Mouse (Mus musculus): ENCODE data around the gene Vmn1r69. TPM values are rescaled to one million over a fixed set of nuclear protein-coding genes. Genes with fewer than 3 reads are reported as not detected.

The Vmn1r69 gene
- not detected in 2 replicates for polyA plus RNA-seq (2015; fragmentation: Nextera tagmentation; extraction: Ambion mirVana)

DNA sequence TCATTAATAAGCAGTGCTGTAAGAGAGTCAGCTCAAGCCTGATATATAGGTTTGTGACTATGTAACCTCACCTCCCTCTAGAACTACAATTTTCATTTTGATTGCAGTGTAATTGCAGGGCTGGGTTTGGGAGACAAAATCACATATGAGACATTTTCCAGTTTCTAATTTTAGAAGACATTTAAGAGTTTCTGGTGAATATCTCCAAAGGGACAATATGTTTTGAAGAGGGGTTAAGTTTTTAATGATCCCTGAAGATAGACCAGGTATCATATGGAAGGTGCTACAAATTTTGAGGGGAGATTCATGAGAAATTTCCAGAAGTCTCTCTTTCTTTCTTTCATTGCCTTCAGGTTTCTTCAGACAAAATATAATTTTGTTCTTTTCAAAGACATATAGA, at the start of gene Vmn1r69:
Gene Vmn1r69, minus strand, starts transcription at position 101 of the 400 bp plus-strand sequence.
- Histone ChIP-seq H3K27ac (ENCODE audit: low read length) (no peak within 1 kb of the TSS), H3K9me3 (ENCODE audit: control insufficient read depth, low read length) (no peaks in the 10 kb centered on the region; the same call in 1 of the 2 replicates), H3K4me1 (replicated peaks; ENCODE audit: control insufficient read depth, insufficient read depth, low read length) (no peaks in the 10 kb centered on the region), H3K4me3 (ENCODE audit: low read length) (no peak within 1 kb of the TSS), H3K4me2 (ENCODE audit: low read depth, low read length) (no peak within 1 kb of the TSS), H3K36me3 (ENCODE audit: control insufficient read depth, insufficient read depth, low read length) (no peaks in the 10 kb centered on the region), H3K9ac (ENCODE audit: low read length) (no peak within 1 kb of the TSS), H3K27me3 (ENCODE audit: control insufficient read depth, insufficient read depth, low read depth, low read length) (no peaks in the 10 kb centered on the region)
- ATAC-seq (ENCODE audit: low read depth) = no peak

DNA sequence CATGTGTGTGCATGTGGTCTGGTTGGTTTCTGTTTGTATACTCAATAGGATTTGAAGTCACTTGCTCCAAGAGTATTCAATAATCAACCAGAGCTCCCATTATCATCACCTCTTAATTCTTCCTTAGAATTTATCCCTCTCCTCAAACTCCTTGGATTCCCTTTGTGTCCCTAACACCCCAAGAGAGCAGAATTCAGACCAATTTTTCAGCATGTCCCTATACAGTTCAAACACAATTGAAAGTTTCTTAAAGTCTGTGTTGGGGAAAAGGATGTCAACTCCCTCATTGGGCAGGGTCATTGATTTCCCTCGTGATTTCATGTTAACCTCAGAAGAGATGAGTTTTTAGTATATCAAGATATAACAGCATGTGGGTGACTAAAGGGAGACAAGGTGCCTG, 17.8 kb upstream of the Vmn1r69 start, which contains the start of gene Vmn1r70:
Gene Vmn1r70, plus strand, starts transcription at position 301 of the 400 bp plus-strand sequence.
- H3K27ac ChIP-seq (ENCODE audit: low read length) = no peak within 1 kb of the TSS
- no peak within 1 kb of the TSS for H3K4me2 ChIP-seq (ENCODE audit: low read depth, low read length)
- H3K9me3 ChIP-seq (ENCODE audit: control insufficient read depth, low read length) = peaks cover 5% of the 10 kb centered on the region
- WGBS = 55% methylated on average over 1 of the region's 1 CpGs
- no peaks in the 10 kb centered on the region for H3K4me1 ChIP-seq (replicated peaks; ENCODE audit: control insufficient read depth, insufficient read depth, low read length)
- H3K27me3 ChIP-seq (ENCODE audit: control insufficient read depth, insufficient read depth, low read depth, low read length) = no peaks in the 10 kb centered on the region
- ATAC-seq (ENCODE audit: low read depth) = no peak
- no peak within 1 kb of the TSS for H3K9ac ChIP-seq (ENCODE audit: low read length)
- H3K4me3 ChIP-seq (ENCODE audit: low read length) = no peak within 1 kb of the TSS
- no peaks in the 10 kb centered on the region for H3K36me3 ChIP-seq (ENCODE audit: control insufficient read depth, insufficient read depth, low read length)

DNA sequence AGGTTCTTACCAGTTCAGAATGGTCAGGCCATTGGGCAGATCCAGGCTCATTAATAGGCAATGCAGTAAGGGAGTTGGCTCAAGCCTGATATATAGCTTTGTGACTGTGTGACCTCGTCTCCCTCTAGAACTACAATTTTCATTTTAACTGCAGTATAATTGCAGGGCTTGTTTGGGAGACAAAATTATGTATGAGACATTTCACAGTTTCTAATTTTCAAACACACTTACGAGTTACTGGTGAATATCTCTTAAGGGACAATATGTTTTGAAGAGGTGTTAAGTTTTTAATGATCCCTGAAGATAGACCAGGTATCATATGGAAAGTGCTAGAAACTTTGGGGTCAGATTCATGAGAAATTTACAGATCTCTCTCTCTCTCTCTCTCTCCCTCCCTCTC, 55.1 kb downstream of the Vmn1r69 start, which contains the start of gene Vmn1r68:
Gene Vmn1r68, minus strand, starts transcription at position 101 of the 400 bp plus-strand sequence.
- Histone ChIP-seq H3K27ac (ENCODE audit: low read length) (no peak within 1 kb of the TSS), H3K4me2 (ENCODE audit: low read depth, low read length) (no peak within 1 kb of the TSS), H3K4me3 (ENCODE audit: low read length) (no peak within 1 kb of the TSS), H3K9ac (ENCODE audit: low read length) (no peak within 1 kb of the TSS), H3K27me3 (ENCODE audit: control insufficient read depth, insufficient read depth, low read depth, low read length) (no peaks in the 10 kb centered on the region), H3K9me3 (ENCODE audit: control insufficient read depth, low read length) (peaks cover 4% of the 10 kb centered on the region; the same call in 1 of the 2 replicates), H3K4me1 (replicated peaks; ENCODE audit: control insufficient read depth, insufficient read depth, low read length) (no peaks in the 10 kb centered on the region), H3K36me3 (ENCODE audit: control insufficient read depth, insufficient read depth, low read length) (no peaks in the 10 kb centered on the region)
- no peak for ATAC-seq (ENCODE audit: low read depth)
- WGBS = 63% methylated on average over 2 of the region's 2 CpGs

Other genes with a start within 250 kb of the Vmn1r69 start
- not detected in 2 replicates for gene Vmn1r67, start 170.3 kb downstream of the Vmn1r69 start, polyA plus RNA-seq (2015; fragmentation: Nextera tagmentation; extraction: Ambion mirVana)
- 8.3 and 9.6 TPM in 2 replicates for gene Zik1, start 118.3 kb downstream of the Vmn1r69 start, polyA plus RNA-seq (2015; fragmentation: Nextera tagmentation; extraction: Ambion mirVana)
- gene Vmn1r68, start 55.2 kb downstream of the Vmn1r69 start, polyA plus RNA-seq (2015; fragmentation: Nextera tagmentation; extraction: Ambion mirVana) = not detected in 2 replicates
- not detected in 2 replicates for gene Vmn1r70, start 17.9 kb upstream of the Vmn1r69 start, polyA plus RNA-seq (2015; fragmentation: Nextera tagmentation; extraction: Ambion mirVana)
- not detected in 2 replicates for gene Nlrp4b, start 74.1 kb upstream of the Vmn1r69 start, polyA plus RNA-seq (2015; fragmentation: Nextera tagmentation; extraction: Ambion mirVana)
- not detected in 2 replicates for gene Vmn1r71, start 140.7 kb upstream of the Vmn1r69 start, polyA plus RNA-seq (2015; fragmentation: Nextera tagmentation; extraction: Ambion mirVana)